Mouse (Mus musculus) heart, adult 8-10 months (tissue): ENCODE data around the gene Olfr263. TPM values are rescaled to one million over a fixed set of nuclear protein-coding genes. Genes with fewer than 3 reads are reported as not detected.
"Not testable (repeated sequence)": the region's sequence is repeated elsewhere in the genome, so short reads cannot be mapped to it uniquely, and the experiment has no call there.

Experiments used
- DNase-seq: peaks from one replicate; pipeline ENCODE4 v3.0.0; 2022; ENCODE audit warnings: low spot score
- total RNA-seq, 4 experiments: library from RNA; stranded (reverse); gene quantifications; 2 replicates each; pipeline ENCODE4 v1.2.4; 2022

The Olfr263 gene
- not detected for total RNA-seq

GRCm38 (mm10) chr13:21129339-21129738 lies at the start of gene Olfr263:
Gene Olfr263 (plus strand): TSS chr13:21129639.
- DNase-seq = not testable (repeated sequence)

- peak; percentile 21 for DNase-seq
Measured at GRCm38 (mm10) chr13:21082686-21083085, 46.8 kb upstream of the Olfr263 start.

DNA sequence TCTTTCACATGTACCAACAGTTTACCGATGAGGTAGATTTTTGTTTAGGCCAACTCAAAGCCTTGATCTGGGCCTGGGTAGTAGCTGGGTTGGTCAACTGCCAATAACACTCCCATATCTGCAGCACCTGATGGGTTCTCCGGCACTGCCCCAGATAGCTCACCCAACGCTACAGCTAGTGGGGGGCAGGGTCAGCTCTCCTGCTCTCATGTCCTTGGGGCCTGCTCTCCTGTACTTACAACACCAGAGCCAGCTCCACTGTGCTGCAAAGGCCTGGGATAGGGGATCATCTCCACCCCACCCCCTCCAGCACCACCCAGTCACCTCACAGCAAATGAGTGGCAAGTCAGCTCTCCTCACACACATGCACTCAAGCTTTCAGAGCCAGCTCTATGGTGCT lies 19.7 kb upstream of the Olfr263 start:
- no peak for DNase-seq

GRCm38 (mm10) chr13:21110441-21110840 lies 19.0 kb upstream of the Olfr263 start:
- DNase-seq = no peak

GRCm38 (mm10) chr13:21111183-21111582 lies 18.3 kb upstream of the Olfr263 start, which contains the start of gene Olfr1369-ps1:
Gene Olfr1369-ps1 (plus strand): TSS chr13:21111483.
- not testable (repeated sequence) for DNase-seq

DNA sequence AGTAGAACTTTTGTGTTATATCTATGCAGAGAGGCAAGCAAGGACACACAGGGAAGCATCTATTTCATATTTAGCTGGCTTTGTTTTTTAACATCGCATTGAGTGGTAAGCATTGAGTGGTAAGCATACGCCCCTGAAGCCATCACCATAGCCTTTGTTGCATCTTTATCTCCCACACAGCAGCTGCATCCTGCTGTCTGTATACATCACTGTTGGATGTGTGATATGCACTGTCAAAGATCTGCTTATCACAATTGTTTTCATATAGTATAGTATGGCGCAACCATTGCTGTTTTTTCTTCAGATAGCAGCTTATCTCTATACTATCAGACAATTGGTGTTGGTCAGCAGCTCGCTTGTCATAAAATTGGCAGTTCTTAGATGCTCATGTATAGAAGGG lies 15.3 kb upstream of the Olfr263 start:
- DNase-seq = no peak

GRCm38 (mm10) chr13:21142421-21142820 lies 13.0 kb downstream of the Olfr263 start:
- no peak for DNase-seq

- DNase-seq = no peak
Measured at GRCm38 (mm10) chr13:21145767-21146166, 16.3 kb downstream of the Olfr263 start, which contains the start of gene Olfr1368. Gene Olfr1368 (minus strand): TSS chr13:21145867.

GRCm38 (mm10) chr13:21155888-21156287 lies 26.4 kb downstream of the Olfr263 start:
- DNase-seq = no peak

DNA sequence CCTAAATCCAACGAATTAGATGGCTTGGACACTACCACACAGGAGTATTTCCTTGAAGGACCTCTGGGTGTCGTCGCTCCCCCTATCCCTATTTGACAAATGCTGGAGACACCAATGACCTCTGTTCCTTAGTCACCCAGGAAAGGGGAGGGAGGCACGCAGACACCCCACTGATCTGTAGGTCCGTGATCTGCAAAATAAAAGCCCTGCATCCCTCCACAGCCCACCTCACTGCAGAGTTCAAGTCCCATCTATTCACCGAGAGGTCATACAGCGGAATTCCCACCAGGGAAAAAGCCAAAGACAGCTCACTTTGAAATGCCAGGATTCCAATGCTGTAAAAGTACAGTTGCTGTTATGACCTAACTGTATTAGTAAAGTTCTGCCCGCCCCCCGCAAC lies 28.6 kb downstream of the Olfr263 start:
- DNase-seq = no peak

- peak; percentile 88 for DNase-seq
Measured at GRCm38 (mm10) chr13:21158785-21159474, 29.5 kb downstream of the Olfr263 start.

DNA sequence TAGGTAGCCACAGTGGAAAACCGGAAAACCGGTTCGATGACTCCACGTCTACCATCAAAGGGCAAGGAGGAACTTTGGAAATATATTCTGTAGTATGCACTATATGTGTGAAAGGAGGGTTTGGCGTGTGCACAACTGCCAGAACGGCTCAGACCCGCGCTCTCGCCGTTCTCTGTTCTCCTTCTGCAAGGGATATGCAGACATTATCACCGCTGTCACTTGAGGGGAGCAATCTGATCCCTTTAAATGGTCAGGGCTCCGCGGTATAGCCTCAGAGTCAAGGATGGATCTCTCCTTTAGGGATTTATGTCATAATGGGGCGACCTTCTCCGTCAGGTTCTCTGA lies 30.0 kb downstream of the Olfr263 start:
- no peak for DNase-seq

GRCm38 (mm10) chr13:21160041-21160511 lies 30.6 kb downstream of the Olfr263 start:
- peak; percentile 38 for DNase-seq

DNA sequence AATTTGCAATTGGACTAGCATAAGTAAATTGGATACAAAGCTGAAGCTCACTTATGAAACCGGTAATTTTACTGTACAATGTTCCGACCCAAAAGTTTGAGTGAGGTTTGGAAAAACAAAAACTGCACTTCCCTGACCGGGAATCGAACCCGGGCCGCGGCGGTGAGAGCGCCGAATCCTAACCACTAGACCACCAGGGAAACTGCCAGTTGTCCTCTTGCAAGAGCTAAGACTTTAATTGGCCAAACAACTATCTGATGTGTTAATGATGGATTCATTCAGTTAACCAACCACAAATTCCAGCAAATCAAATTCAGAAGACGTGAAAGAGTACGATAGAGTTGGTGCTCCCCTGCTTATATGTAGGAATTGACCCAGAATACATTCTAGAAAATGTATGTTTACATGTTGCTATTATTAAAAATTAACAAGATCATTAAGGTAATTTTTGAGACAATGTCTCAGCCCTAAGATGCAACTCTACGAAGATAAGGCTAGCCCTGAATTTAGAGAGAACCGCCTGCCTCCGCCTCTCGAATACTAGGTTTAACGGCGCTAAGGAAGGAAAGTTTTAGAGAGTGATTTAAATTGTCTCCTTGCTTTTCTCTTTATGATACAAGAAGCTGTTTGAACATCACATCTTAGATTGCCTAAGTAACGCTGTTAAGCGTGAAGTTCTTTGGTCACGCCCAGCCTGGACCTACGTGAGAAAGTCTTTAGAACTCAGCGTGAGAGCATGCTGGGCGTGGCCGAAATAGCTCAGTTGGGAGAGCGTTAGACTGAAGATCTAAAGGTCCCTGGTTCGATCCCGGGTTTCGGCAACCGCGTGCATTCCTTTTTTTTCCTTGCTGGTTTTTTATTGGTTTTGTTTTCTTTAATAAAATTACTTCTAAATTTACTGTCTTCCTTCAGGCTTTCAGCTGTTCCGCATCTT lies 31.5 kb downstream of the Olfr263 start:
- peak; percentile 95 for DNase-seq

GRCm38 (mm10) chr13:21161591-21161990 lies 32.2 kb downstream of the Olfr263 start:
- DNase-seq = no peak

DNA sequence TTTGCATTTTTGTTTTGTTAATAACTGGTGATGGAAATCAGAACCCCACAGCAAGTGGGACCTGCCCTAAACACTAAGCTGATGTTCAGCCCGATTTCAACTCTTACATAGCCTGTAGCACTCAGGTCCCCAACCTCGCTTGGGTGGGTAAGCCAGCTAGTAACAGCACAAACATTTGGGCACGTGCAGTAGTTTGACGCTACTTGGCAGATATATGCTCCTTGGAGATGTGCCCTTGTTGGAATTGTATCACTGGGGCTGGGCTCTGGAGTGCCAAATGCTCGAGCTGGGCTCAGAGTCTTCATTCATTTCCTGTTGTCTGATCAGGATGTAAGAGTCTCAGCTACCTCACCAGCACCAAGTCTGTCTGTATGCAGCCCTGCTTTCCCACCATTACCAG lies 33.2 kb downstream of the Olfr263 start:
- DNase-seq = no peak

DNA sequence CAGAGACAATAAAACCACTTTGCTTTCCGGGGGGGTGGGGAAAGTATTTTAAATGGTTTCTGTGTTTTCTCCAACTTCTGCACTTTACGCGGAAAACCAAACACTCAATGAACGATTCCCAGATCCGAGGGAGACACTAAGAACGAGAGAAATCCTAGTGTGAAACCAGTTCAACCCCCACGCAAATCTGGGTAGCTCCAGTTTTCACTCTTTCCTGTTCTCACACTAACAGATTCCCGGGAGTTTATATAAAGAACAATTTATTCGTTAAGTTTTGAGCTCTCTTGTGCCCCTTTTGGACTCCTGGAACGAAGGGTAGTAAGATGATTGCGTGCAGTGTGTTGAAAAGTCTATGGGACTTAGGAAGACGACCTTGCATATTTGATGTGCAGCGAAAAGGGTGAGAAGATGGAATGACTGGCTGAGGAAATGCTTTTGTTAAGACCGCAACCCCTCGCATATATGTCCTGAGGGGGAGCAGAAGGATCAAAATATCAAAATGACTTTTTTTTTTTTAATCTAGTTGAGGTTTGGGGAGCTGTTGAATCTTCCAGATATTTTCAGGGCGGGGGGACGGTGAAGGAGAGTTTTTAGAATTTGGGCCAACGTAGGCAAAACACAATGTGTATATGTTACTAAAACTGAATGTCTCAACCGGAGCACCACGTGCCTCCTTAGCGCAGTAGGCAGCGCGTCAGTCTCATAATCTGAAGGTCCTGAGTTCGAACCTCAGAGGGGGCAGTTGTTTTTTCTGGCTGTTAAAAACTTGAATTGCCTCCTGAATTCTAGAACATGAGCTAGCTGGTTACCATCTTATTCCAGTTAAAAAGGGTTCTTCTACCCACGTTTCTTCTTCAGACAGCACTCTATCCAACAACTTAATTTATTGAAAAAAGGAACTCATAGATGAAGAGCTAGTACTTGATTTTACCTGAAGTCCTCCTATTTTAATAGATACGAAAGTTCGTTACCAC lies 37.8 kb downstream of the Olfr263 start:
- DNase-seq = peak; percentile 87

- peak; percentile 56 for DNase-seq
Measured at GRCm38 (mm10) chr13:21167910-21168300, 38.5 kb downstream of the Olfr263 start.

DNA sequence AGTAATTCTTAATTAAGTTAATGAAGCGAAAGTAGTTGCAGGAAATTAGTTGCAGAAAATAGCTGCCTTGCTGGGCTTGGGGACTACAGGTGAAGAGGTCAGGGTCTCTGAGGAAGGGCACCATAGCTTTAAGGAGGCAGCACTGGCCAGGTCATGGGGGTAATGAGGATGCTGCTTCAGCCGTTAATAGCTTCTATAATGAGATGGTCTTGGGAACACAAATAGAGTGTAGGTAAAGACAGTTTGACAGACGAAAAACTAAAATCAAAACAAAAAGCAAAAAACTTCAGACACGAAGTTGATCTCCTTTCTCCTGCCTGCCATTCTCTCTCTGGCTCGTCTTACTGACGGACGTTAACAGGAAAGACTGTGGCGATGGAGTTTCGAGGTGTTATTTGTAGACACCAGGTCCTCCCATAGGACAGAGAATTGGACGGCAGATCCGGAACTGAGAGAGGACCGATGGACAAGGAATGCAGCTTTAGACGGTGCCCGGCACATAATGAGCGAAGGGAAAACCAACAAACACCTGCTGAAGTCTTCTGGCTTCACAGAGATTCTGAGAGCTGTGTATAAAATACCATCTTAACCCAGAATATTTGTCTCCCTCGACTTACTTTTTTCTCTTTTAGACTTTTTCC lies 39.1 kb downstream of the Olfr263 start:
- peak; percentile 53 for DNase-seq

DNA sequence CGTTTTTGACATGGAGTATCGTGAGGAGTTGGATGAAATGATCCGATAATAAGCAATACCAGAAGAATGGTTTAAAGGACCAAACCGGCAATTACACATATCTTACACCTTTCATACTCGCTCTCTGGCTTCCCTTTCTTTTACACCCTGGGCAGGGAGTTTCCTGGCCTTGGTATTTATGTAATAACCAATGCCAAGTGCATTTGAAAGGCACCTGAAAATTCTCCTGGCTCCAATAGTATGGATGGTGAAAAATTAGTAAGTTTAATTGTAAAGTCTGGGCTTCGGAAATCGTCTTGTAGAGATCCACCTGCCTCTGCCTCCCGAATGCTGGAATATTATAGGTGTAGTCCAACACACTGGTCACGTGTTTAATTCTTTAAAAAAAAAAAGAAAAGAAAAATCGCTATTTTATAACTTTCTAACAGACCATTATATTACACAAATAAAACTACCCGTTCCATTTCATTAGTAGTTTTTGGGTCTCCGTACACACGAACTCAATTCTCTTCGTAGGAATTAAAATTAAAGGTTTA lies 39.8 kb downstream of the Olfr263 start:
- DNase-seq = no peak
